Mouse (Mus musculus): Measurements from ENCODE around the gene Gm16223.

Gene Gm16223

DNA sequence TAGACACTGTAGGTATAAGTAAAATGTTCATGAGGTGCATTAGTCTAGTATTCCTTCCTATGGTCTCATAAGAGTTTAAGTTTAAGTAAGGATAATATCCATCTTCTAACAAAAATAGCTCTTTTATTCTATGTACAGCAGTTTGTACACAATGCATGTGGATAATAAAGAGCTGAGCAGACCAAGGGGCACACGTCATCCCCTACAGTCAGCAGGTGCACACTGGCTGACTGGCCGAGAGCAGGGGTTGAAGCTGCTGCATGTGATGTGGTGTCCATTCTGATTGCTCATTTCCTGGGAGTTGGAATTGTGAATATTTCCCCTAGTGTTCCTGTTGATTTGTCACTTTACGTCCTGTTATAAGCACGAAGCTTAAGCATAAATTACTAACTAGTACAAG is 144.6 kb downstream of the Gm16223 start:
- DNase-seq (ENCODE audit: low spot score) = no peak

- DNase-seq (ENCODE audit: low spot score) = no peak
These were observed 157.1 kb downstream of the Gm16223 start for GRCm38 (mm10) chr5:42224840-42225239.

GRCm38 (mm10) chr5:42228631-42229030 is 160.9 kb downstream of the Gm16223 start:
- no peak for DNase-seq (ENCODE audit: low spot score)

- no peak for DNase-seq (ENCODE audit: low spot score)
These were observed 171.5 kb downstream of the Gm16223 start for GRCm38 (mm10) chr5:42239291-42239690.

- no peak for DNase-seq (ENCODE audit: low spot score)
These were observed 172.0 kb downstream of the Gm16223 start for GRCm38 (mm10) chr5:42239806-42240205.

- no peak for DNase-seq (ENCODE audit: low spot score)
These were observed 182.6 kb downstream of the Gm16223 start for GRCm38 (mm10) chr5:42250376-42250775.

Data from MN1 (cell line).